Mouse (Mus musculus) midbrain, embryonic 13.5 days (tissue): ENCODE results near the gene Rp2. TPM values are rescaled to one million over a fixed set of nuclear protein-coding genes. Genes with fewer than 3 reads are reported as not detected.

Source experiments
- polyA plus RNA-seq: library from polyadenylated mRNA; unstranded; fragments of >200 nt; fragmentation: Nextera tagmentation; extraction: Ambion mirVana; gene quantifications from 2 replicates; pipeline ENCODE4 v1.2.1, GENCODE M21; 2015

The Rp2 gene
- polyA plus RNA-seq, 1 experiment from 2014 or later, result 17.7 TPM

Other genes starting within 250 kb of the Rp2 start
- 4.2 and 5.0 TPM in 2 replicates for gene Slc9a7, start 72.7 kb upstream of the Rp2 start, polyA plus RNA-seq
- gene Jade3, start 61.2 kb downstream of the Rp2 start, polyA plus RNA-seq, result 6.5 and 6.7 TPM in 2 replicates
- gene Rgn, start 185.3 kb downstream of the Rp2 start, polyA plus RNA-seq, result 0.12 and 0.32 TPM in 2 replicates